ENCODE assay signal across 9 mouse cellular contexts in the genomic region with DNA sequence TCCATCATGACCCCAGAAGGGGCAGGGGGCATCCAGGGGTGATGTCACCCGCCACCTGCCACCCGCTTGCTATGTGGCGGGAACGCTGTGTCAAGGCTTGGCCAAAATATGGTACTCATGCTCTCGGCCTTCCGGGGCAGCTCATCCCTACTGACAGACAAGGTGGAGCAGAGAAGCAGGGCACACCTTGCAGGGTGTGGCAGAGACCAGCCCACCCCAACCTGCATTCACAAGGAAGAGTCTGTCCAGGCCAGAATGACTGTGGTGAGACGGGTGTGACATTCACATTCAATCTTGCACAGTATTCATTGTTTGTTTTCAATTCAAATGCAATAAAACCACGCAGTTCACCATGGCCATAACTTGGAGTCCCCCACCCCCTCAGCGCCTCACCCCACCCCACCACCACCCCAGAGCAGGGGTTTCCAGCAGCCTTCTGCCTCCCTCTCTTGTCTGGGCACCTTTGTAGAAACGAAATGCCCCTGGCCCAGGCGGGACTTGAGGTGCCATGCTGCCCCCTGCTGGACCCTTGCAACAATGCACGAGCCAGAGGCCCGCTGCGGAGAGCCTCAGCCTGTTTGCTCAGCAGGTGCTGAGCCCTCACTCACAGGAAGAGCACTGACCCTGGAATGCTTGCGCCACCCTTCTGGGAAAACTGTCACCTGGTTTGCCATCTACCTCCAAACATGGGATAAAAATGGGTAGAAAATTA. TPM values are rescaled to one million over a fixed set of nuclear protein-coding genes. Genes with fewer than 3 reads are reported as not detected.
DNase-seq lines count a peak whose midpoint lies in the region; ATAC-seq lines count a peak whose summit lies in the region.
"Had no signal": no experiment of that assay in that cellular context is flagged by ENCODE, and none has a peak within 500 bp of the region (broad histone marks: within the 10 kb centered on the region; RNA-seq: fewer than 3 reads in every experiment).

No protein-coding gene starts in this region.

- no peak overlapping the region for H3K4me3 ChIP-seq in hindbrain, embryonic 13.5 days
- H3K4me3 ChIP-seq: liver, embryonic 15.5 days had no signal

- H3K4me1 ChIP-seq in hindbrain, embryonic 13.5 days (replicated peaks) = peaks cover 9% of the 10 kb centered on the region
- H3K4me1 ChIP-seq: liver, embryonic 15.5 days had no signal

- no peaks in the 10 kb centered on the region for H3K36me3 ChIP-seq in hindbrain, embryonic 13.5 days
- H3K36me3 ChIP-seq: liver, embryonic 15.5 days had no signal

- H3K9me3 ChIP-seq in hindbrain, embryonic 13.5 days = no peaks in the 10 kb centered on the region
- H3K9me3 ChIP-seq: liver, embryonic 15.5 days had no signal

- H3K9ac ChIP-seq in hindbrain, embryonic 13.5 days = no peak overlapping the region
- H3K9ac ChIP-seq: liver, embryonic 15.5 days had no signal

- no peak overlapping the region for H3K27ac ChIP-seq in hindbrain, embryonic 13.5 days
- H3K27ac ChIP-seq: liver, embryonic 15.5 days had no signal

- WGBS in hindbrain, embryonic 13.5 days = 45% methylated on average over 15 of the region's 15 CpGs

- peak; percentile 67 for DNase-seq in MN1 (ENCODE audit: low spot score)
- peak; percentile 58 for DNase-seq in cerebellum, adult 8-10 months
- peak; percentile 50 to 80 for DNase-seq in frontal cortex, postnatal 10 days (ENCODE audit: low spot score in 2 of 2)
- DNase-seq in layer of hippocampus, postnatal 14 days (ENCODE audit: low spot score in 2 of 2) = peak; percentile 82 to 84
- peak; percentile 75 to 84 for DNase-seq in lung, postnatal 4 days
- peak; percentile 68 for DNase-seq in retina, postnatal 7 days (ENCODE audit: low read depth, low spot score)
- DNase-seq in thymus, postnatal 4 days = peak; percentile 93

- H3K4me2 ChIP-seq in hindbrain, embryonic 13.5 days = no peak overlapping the region
- H3K4me2 ChIP-seq: liver, embryonic 15.5 days had no signal

- H3K27me3 ChIP-seq in hindbrain, embryonic 13.5 days = peaks cover 14% of the 10 kb centered on the region
- H3K27me3 ChIP-seq: liver, embryonic 15.5 days had no signal

- peak; percentile 60 for ATAC-seq in hindbrain, embryonic 13.5 days (ENCODE audit: low FRiP score)

RNA-seq across cellular contexts. Expression of a gene that starts 23.8 kb away (rescaled TPM):
- not detected in 2 replicates for polyA plus RNA-seq in hindbrain, embryonic 13.5 days (2015; fragmentation: Nextera tagmentation; extraction: Ambion mirVana)
- total RNA-seq in layer of hippocampus, postnatal 14 days (2021) = not detected
- polyA plus RNA-seq: liver, embryonic 15.5 days had no signal

RNA-seq across cellular contexts. Expression of a gene that starts 32.0 kb away (rescaled TPM):
- not detected in 2 replicates for polyA plus RNA-seq in hindbrain, embryonic 13.5 days (2015; fragmentation: Nextera tagmentation; extraction: Ambion mirVana)
- total RNA-seq in layer of hippocampus, postnatal 14 days (2021) = not detected
- polyA plus RNA-seq: liver, embryonic 15.5 days had no signal
